Mouse (Mus musculus) CH12.LX (cell line): ENCODE data around the gene Synj2.

ENCODE experiments used
- CTCF ChIP-seq, 2 experiments: IDR thresholded peaks in 1 of 2; conservative IDR thresholded peaks in 1 of 2; 2 replicates each; pipeline ENCODE4 v1.5.1; 2011 to 2012; ENCODE audit warnings: low read depth in 2 of 2, low read length in 2 of 2, improper control_type of control experiment in 1 of 2, inconsistent platforms in 1 of 2, mild to moderate bottlenecking in 1 of 2, moderate library complexity in 1 of 2
- E2F4 ChIP-seq: IDR thresholded peaks from 2 replicates; pipeline ENCODE4 v1.6.1; 2011; ENCODE audit warnings: low read depth, low read length, improper control_type of control experiment; ENCODE audit not compliant: insufficient replicate concordance
- EP300 ChIP-seq: IDR thresholded peaks from 2 replicates; pipeline ENCODE4 v1.6.1; 2011; ENCODE audit warnings: low read length, improper control_type of control experiment
- ETS1 ChIP-seq: conservative IDR thresholded peaks from 2 replicates; pipeline ENCODE4 v1.6.1; 2012; ENCODE audit warnings: low read depth, mild to moderate bottlenecking, inconsistent platforms, low read length, improper control_type of control experiment, moderate library complexity
- JUND ChIP-seq: conservative IDR thresholded peaks from 2 replicates; pipeline ENCODE4 v1.6.1; 2011; ENCODE audit warnings: low read depth, low read length, improper control_type of control experiment
- POLR2A ChIP-seq: IDR thresholded peaks from 2 replicates; pipeline ENCODE4 v1.6.1; 2011; ENCODE audit warnings: low read depth, mild to moderate bottlenecking, improper control_type of control experiment, low read length
- ZMIZ1 ChIP-seq: IDR thresholded peaks from 2 replicates; pipeline ENCODE4 v1.6.1; 2012; ENCODE audit warnings: low read depth, mild to moderate bottlenecking, inconsistent platforms, low read length, improper control_type of control experiment
- ZNF384 ChIP-seq: IDR thresholded peaks from 2 replicates; pipeline ENCODE4 v1.6.1; 2012; ENCODE audit warnings: low read depth, low read length, improper control_type of control experiment, inconsistent platforms

DNA sequence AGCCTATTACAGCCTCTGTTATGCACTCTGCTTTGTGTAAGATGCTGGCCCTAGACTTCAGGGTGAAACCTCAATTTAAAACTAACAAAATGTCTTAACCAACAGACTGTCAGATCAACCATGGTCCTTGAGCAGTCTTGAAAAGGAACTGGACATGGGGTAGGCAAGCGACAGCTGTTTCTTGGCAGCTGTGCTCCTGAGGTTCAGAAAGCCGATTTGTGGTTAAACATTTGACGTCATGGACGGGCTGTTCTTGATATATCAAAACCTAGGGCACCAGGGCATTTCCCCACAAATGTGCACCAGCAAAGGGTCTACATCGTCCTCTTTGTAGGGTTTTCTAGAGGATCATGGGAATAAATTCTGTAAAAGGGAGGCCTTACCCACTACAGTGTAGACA, 122.5 kb downstream of the Synj2 start:
- TF ChIP-seq CTCF (conservative IDR thresholded peaks at IDR 0.05 in 1 of 2, IDR thresholded peaks at IDR 0.05 in 1 of 2; ENCODE audit: low read depth in 2 of 2, low read length in 2 of 2), result no peak
- peak; percentile 35; the same call in 1 of the 2 replicates for TF ChIP-seq EP300
- TF ChIP-seq E2F4, result no peak
- no peak for TF ChIP-seq POLR2A
- TF ChIP-seq JUND, result no peak
- no peak for TF ChIP-seq ZMIZ1
- TF ChIP-seq ZNF384, result no peak
- TF ChIP-seq ETS1, result peak; percentile 77
